Mouse (Mus musculus) spleen, adult 2 months (tissue): ENCODE data around the gene Sirpa.

Experiments used
- CTCF ChIP-seq: fragments of 200-500 bp; IDR thresholded peaks from 2 replicates; pipeline ENCODE4 v1.5.1; 2011; ENCODE audit warnings: mild to moderate bottlenecking, inconsistent platforms; ENCODE audit not compliant: insufficient read depth, insufficient read length, insufficient replicate concordance; ENCODE audit errors: extremely low read depth
- POLR2A ChIP-seq: fragments of 200-500 bp; IDR thresholded peaks from 2 replicates; pipeline ENCODE4 v1.6.1; 2011; ENCODE audit warnings: low read depth, low read length, inconsistent platforms

DNA sequence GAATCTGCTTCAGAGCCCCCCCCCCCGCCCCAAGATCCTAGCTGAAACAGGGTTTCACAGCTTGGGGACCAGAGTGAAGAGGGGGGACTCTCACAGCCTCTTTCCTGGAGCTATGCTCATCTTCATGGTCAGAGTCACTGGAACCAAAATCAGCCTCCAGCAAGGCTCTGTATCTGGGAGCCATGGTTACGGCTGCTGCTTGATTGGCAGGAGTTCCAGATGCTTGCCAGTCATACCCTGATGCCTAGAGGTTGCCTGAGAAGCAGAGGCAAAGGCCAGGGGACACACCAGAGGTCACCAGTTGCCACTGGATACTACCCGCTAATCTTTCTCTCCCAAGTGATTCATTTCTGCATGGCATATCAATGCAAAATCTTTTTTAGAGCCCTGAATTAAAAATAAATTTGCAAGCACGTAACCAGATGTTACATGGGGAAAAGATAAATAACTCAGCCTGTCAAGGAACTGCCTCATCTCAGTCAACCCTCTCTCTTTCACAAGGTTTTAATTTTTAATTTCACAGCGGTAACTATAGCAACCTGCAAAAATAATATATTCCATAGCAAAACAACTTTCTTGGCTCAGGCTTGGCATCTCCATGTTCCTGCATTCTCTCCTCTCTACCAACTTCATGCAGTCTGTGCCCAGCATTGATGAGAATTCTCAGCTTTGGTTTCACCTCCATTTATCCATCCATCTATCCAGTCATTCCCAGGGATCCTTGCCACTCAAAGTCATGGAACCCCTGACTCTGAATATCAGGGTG lies 28.5 kb upstream of the Sirpa start:
- TF ChIP-seq POLR2A (no peak), CTCF (no peak)
